Mouse (Mus musculus) hindbrain, embryonic 16.5 days (tissue): ENCODE measurements at regions not wholly inside any gene's neighbourhood (a gene's known extent, or its start where the extent isn't known, plus 50 kb on each side); places are given as distances from the start of the nearest gene placed in this dataset.

ENCODE experiments used
- ATAC-seq: fragments of 200-750 bp; cut with Nextera tagmentation; 2 replicates; pipeline ENCODE4 v1.8.0; 2017; ENCODE audit warnings: moderate TSS enrichment, moderate library complexity
- H3K27ac ChIP-seq: fragments of 300-500 bp; sonication (generic); 2 replicates; pipeline ENCODE4 v1.5.1; 2014; ENCODE audit warnings: low read depth, mild to moderate bottlenecking, control low read depth, low read length, moderate library complexity
- H3K27me3 ChIP-seq: fragments of 300-500 bp; sonication (generic); replicated peaks from 2 replicates; pipeline ENCODE4 v1.6.1; 2014; ENCODE audit warnings: low read length; ENCODE audit not compliant: control insufficient read depth, insufficient read depth
- H3K36me3 ChIP-seq: fragments of 300-500 bp; sonication (generic); 2 replicates; pipeline ENCODE4 v1.6.1; 2014; ENCODE audit warnings: mild to moderate bottlenecking, low read length, moderate library complexity, mixed read lengths; ENCODE audit not compliant: control insufficient read depth, insufficient read depth
- H3K4me1 ChIP-seq: fragments of 300-500 bp; sonication (generic); 2 replicates; pipeline ENCODE4 v1.6.1; 2014; ENCODE audit warnings: low read depth, low read length; ENCODE audit not compliant: control insufficient read depth, insufficient read depth
- H3K4me2 ChIP-seq: fragments of 300-500 bp; sonication (generic); 2 replicates; pipeline ENCODE4 v1.6.1; 2014; ENCODE audit warnings: mild to moderate bottlenecking, low read length, control low read depth, moderate library complexity
- H3K4me3 ChIP-seq: fragments of 300-500 bp; sonication (generic); 2 replicates; pipeline ENCODE4 v1.5.1; 2014; ENCODE audit warnings: mild to moderate bottlenecking, low read length, control low read depth, moderate library complexity
- H3K9ac ChIP-seq: fragments of 300-500 bp; sonication (generic); 2 replicates; pipeline ENCODE4 v1.6.1; 2014; ENCODE audit warnings: low read depth, mild to moderate bottlenecking, control low read depth, low read length, moderate library complexity
- H3K9me3 ChIP-seq: fragments of 300-500 bp; sonication (generic); 2 replicates; pipeline ENCODE4 v1.6.1; 2014; ENCODE audit warnings: mild to moderate bottlenecking, low read length, moderate library complexity; ENCODE audit not compliant: control insufficient read depth
- WGBS: fragments of 180-500 bp; shearing (Covaris S2); extraction: QIAGEN DNeasy Blood & Tissue Kit; methylation state at CpG from one replicate; pipeline ENCODE4 v1.1.7; 2014; 5-methylcytosine and 5-hydroxymethylcytosine counted together

- Histone ChIP-seq H3K27ac (no peak overlapping the region), H3K36me3 (no peaks in the 10 kb centered on the region), H3K4me3 (no peak overlapping the region), H3K4me1 (peaks cover 6% of the 10 kb centered on the region), H3K9me3 (no peaks in the 10 kb centered on the region), H3K27me3 (no peaks in the 10 kb centered on the region; the same call in 1 of the 2 replicates), H3K9ac (no peak overlapping the region), H3K4me2 (no peak overlapping the region)
- ATAC-seq: no peak
- 47% methylated on average over 5 of the region's 5 CpGs for WGBS
These were observed 196.7 kb downstream of the Opa1 start for GRCm38 (mm10) chr16:29775879-29776278.

GRCm38 (mm10) chr16:29782441-29782840, 203.3 kb downstream of the Opa1 start:
- no peak overlapping the region for H3K4me3 ChIP-seq
- H3K27ac ChIP-seq: no peak overlapping the region
- H3K9me3 ChIP-seq: no peaks in the 10 kb centered on the region
- no peaks in the 10 kb centered on the region for H3K27me3 ChIP-seq
- no peaks in the 10 kb centered on the region for H3K4me1 ChIP-seq
- 82% methylated on average over 4 of the region's 4 CpGs for WGBS
- no peak overlapping the region for H3K4me2 ChIP-seq
- H3K36me3 ChIP-seq: no peaks in the 10 kb centered on the region
- H3K9ac ChIP-seq: no peak overlapping the region
- ATAC-seq: no peak

- Histone ChIP-seq H3K4me2 (no peak overlapping the region), H3K4me1 (no peaks in the 10 kb centered on the region), H3K27ac (no peak overlapping the region), H3K9me3 (no peaks in the 10 kb centered on the region), H3K36me3 (no peaks in the 10 kb centered on the region), H3K4me3 (no peak overlapping the region), H3K9ac (no peak overlapping the region), H3K27me3 (no peaks in the 10 kb centered on the region)
- WGBS: 100% methylated on average over 3 of the region's 3 CpGs
- no peak for ATAC-seq
These were observed 206.0 kb downstream of the Opa1 start for GRCm38 (mm10) chr16:29785114-29785513.

DNA sequence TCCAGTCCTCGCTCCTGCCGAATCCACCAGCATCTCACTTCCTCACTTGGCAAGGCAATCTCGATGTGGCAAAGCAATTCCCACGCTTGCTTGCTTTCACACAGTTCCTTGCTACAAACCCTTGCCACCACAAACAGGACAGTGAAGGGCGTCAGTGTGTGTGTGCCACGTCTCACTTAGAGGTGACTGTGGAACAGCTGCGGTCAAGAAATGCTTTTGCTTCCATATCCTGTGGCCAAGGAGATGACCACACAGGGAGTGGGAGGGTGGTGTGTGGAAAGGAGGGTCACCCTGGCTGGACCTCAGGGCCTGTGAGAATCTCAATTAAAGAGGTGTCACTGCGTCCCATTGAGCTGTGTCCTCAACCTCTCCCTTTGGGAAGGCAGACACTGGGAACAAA, 207.4 kb downstream of the Opa1 start:
- Histone ChIP-seq H3K9me3 (no peaks in the 10 kb centered on the region), H3K36me3 (no peaks in the 10 kb centered on the region), H3K27me3 (no peaks in the 10 kb centered on the region), H3K9ac (no peak overlapping the region), H3K4me1 (no peaks in the 10 kb centered on the region), H3K4me2 (no peak overlapping the region), H3K27ac (no peak overlapping the region), H3K4me3 (no peak overlapping the region)
- WGBS: 84% methylated on average over 8 of the region's 8 CpGs
- ATAC-seq: no peak

DNA sequence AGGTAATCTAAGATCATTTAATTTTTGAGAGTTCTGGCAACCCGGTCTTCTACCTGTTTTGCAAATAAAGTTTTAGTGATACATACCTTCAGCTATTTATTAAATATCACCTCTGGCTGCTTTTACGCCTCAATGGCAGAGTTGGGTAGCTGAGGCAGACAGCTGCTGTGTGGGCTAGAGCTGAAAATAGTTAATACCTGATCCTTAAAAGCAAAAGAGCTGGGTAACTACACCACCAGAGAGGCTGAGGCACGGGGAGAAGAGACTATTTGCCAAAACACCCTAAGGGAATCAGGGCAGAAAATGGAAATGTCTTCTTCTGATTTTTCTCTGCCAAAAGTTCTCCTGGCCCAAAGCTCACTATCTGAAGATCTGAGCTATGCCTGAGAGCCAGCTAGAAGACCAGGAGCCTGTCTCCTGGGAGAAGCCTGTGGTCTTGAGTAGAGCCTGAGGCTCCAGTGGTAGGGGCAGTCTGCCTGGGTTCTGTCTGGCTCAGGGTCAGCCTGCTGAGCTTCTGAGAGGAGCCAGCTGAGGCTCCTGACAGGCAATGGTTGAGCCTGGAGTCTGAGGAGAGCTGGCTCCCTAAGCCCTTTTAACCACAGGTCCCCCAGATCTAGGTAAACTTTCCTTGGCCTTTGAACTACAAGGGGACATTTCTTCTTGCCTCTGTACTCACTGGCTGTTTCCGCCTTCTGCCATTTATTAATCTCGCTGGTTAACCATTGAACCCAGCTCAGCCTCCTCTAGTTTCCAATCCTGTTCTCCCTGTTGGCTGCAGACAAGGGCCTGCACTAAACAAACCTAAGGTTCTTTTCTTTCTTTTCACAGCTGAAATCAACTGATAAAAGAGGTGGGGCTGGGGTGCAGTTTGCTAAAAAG, 208.7 kb downstream of the Opa1 start:
- H3K4me2 ChIP-seq: no peak overlapping the region
- H3K9me3 ChIP-seq: no peaks in the 10 kb centered on the region
- WGBS: 76% methylated on average over 5 of the region's 5 CpGs
- no peak overlapping the region for H3K9ac ChIP-seq
- ATAC-seq: no peak
- H3K27me3 ChIP-seq: no peaks in the 10 kb centered on the region
- no peaks in the 10 kb centered on the region for H3K36me3 ChIP-seq
- H3K27ac ChIP-seq: no peak overlapping the region
- no peak overlapping the region for H3K4me3 ChIP-seq
- no peaks in the 10 kb centered on the region for H3K4me1 ChIP-seq

DNA sequence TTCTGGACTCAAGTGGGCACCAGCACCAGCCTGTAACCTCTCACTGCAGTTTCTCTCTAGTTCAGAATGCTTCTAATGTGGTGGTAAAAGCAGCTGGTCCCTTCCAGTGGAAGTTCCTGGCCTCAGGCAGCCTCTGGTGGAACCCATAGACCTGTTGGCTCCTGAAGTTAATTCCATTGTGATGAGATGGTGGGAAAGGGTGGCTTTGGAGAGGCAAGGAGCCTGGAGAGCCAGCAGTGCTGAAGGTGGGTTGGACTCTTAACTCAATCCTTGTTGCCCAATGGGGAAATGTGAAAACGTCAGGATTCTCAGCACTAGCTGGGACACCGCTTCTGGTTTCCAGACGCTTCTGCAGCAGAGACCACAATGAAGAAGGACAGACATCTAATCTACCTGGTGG, 210.9 kb downstream of the Opa1 start:
- no peaks in the 10 kb centered on the region for H3K36me3 ChIP-seq
- no peak overlapping the region for H3K4me2 ChIP-seq
- no peaks in the 10 kb centered on the region for H3K9me3 ChIP-seq
- no peaks in the 10 kb centered on the region for H3K4me1 ChIP-seq
- 93% methylated on average over 3 of the region's 3 CpGs for WGBS
- no peak for ATAC-seq
- no peak overlapping the region for H3K9ac ChIP-seq
- H3K27ac ChIP-seq: no peak overlapping the region
- H3K4me3 ChIP-seq: no peak overlapping the region
- no peaks in the 10 kb centered on the region for H3K27me3 ChIP-seq

DNA sequence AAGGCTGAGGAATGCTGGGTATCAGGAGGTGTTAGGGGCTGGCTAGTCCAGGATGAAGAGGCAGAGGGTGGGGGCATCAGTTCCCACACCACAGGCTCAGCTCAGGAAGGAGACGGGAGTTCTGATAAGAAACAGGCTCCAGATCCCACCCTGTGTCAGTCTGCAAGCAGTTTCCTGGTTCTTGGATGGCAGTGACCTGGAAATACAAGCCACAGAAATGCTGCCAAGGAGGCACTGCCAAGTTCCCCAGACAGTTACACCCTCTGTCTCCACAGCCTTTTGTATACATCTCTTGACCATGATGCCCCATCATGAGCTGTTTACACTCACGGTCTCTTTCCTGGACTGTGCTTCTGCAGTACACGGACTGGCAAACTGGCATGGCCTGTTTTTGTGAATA, 220.1 kb downstream of the Opa1 start:
- Histone ChIP-seq H3K27me3 (peaks cover 11% of the 10 kb centered on the region), H3K27ac (no peak overlapping the region), H3K9ac (no peak overlapping the region), H3K36me3 (no peaks in the 10 kb centered on the region), H3K4me1 (no peaks in the 10 kb centered on the region), H3K4me2 (no peak overlapping the region), H3K9me3 (no peaks in the 10 kb centered on the region), H3K4me3 (no peak overlapping the region)
- 0 out of 2 replicates have a peak, but pooled peaks have one; percentile 34 for ATAC-seq
- WGBS: 59% methylated on average over 3 of the region's 3 CpGs

DNA sequence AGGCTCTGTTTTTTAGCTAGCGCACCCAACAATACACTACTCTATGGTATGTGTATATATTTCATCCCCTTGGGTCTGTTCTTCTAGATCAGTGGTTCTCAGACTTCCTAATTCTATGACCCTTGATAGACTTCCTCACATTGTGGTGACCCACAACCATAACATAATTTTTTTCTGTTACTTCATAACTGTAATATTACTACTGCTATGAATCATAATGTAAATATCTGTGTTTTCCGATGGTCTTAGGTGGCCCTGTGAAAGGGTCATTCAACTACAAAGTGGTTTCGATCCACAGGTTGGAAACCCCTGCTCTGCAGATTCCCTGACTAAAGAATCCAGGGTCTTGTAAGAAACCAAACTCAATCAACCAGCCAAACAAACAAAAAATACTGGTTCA, 220.8 kb downstream of the Opa1 start:
- Histone ChIP-seq H3K27me3 (peaks cover 11% of the 10 kb centered on the region), H3K9me3 (no peaks in the 10 kb centered on the region), H3K9ac (no peak overlapping the region), H3K4me1 (no peaks in the 10 kb centered on the region), H3K4me2 (no peak overlapping the region), H3K4me3 (no peak overlapping the region), H3K27ac (no peak overlapping the region), H3K36me3 (no peaks in the 10 kb centered on the region)
- no peak for ATAC-seq
- 73% methylated on average over 3 of the region's 3 CpGs for WGBS

DNA sequence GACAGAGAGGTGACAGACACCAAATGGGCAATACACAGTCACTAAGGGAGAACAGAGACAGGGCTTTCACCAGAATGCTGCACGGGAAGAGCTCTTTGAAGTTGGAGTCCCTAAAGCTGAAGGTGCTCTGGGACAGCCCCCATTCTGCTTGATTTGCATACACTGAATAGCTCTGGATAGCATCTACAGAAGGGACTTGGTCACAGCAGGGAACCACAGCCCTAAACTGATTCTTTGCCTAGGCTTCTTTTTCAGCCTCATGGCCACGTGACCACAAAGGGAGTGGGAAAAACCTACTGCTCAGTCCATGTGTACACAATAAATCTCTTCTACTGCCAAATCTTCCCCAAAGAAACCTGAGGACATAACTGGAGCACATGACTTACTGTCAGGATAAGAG, 221.3 kb downstream of the Opa1 start:
- H3K9me3 ChIP-seq: no peaks in the 10 kb centered on the region
- ATAC-seq: no peak
- H3K36me3 ChIP-seq: no peaks in the 10 kb centered on the region

More for the DNA sequence above, 221.3 kb downstream of the Opa1 start:
- H3K9ac ChIP-seq: no peak overlapping the region
- no peaks in the 10 kb centered on the region for H3K4me1 ChIP-seq
- WGBS: 6% methylated on average over 2 of the region's 2 CpGs
- H3K27me3 ChIP-seq: peaks cover 11% of the 10 kb centered on the region
- no peak overlapping the region for H3K27ac ChIP-seq
- H3K4me3 ChIP-seq: no peak overlapping the region
- no peak overlapping the region for H3K4me2 ChIP-seq
